Mouse (Mus musculus) small intestine, adult 2 months (tissue): ENCODE measurements at regions not wholly inside any gene's neighbourhood (a gene's known extent, or its start where the extent isn't known, plus 50 kb on each side); places are given as distances from the start of the nearest gene placed in this dataset.

ENCODE experiments used
- CTCF ChIP-seq: fragments of 200-500 bp; IDR thresholded peaks from 2 replicates; pipeline ENCODE4 v1.5.1; 2012; ENCODE audit warnings: low read depth, mild to moderate bottlenecking, control low read depth, inconsistent platforms, low read length, moderate library complexity, mixed read lengths; ENCODE audit not compliant: insufficient replicate concordance, insufficient read length; ENCODE audit errors: extremely low read depth
- POLR2A ChIP-seq: fragments of 200-500 bp; IDR thresholded peaks from 2 replicates; pipeline ENCODE4 v1.6.1; 2012; ENCODE audit warnings: low read depth, mild to moderate bottlenecking, control low read depth, inconsistent platforms, low read length, moderate library complexity

DNA sequence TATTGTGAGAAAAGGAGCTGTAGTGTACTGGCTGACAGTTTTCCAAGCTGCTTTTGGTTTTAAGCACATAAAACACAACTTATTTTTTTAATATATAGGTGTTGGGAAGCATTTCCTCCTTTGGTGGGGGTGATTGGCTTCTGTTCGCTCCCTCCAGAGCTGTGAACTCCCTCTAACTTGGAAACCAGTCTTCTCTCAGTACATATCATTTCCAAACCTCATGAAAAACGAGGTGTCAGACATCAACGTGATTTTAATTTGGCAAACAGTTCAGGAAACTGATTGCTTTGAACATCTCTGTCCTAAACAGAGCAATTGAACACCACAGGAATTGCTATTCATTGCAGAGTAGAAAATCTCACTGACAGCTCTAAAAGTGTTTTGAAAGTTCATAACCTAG, 238.6 kb downstream of the Adgrg6 start:
- TF ChIP-seq POLR2A (no peak), CTCF (no peak)
